Mouse (Mus musculus): ENCODE data around the gene Kantr. TPM values are rescaled to one million over a fixed set of nuclear protein-coding genes. Genes with fewer than 3 reads are reported as not detected.
"Not testable (repeated sequence)": the region's sequence is repeated elsewhere in the genome, so short reads cannot be mapped to it uniquely, and the experiment has no call there.

The Kantr gene
- total and polyA plus RNA-seq, 3 experiments, result 0.21 to 38.4 (median 2.1) TPM

DNA sequence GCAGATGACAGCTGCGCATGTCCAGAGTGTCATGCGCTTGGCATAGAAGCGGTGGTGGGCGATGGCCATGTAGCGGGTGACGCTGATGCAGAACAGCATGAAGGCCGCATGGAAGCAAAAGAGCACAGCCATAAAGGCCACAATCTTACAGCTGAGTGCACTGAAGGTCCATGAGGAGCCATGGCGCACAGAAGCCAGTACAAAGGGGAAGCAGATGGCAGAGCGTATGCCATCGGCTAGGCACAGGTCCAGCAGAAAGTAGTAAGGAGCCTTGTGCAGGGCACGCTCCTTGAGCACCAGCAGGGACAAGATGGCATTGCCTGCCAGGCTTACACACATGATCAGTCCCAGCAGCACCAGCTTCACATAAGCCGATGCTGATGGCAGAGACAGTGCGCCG lies 19.7 kb upstream of the Kantr start:
- no peak for ATAC-seq (ENCODE audit: extremely low read depth, insufficient number of reproducible peaks, low FRiP score, poor library complexity, severe bottlenecking)
- DNase-seq (ENCODE audit: low spot score), result no peak
- no peaks in the 10 kb centered on the region for H3K4me1 ChIP-seq (ENCODE audit: insufficient read depth, low read depth, low read length)
- TF ChIP-seq GATA2 (IDR thresholded peaks at IDR 0.05; ENCODE audit: borderline replicate concordance, low read depth, low read length) (no peak), POLR2AphosphoS5 (IDR thresholded peaks at IDR 0.05; ENCODE audit: insufficient replicate concordance, low read depth, low read length) (no peak), TAL1 (conservative IDR thresholded peaks at IDR 0.05; ENCODE audit: low read depth, low read length) (no peak), GATA1 (IDR thresholded peaks at IDR 0.05; ENCODE audit: borderline replicate concordance, low read length) (no peak), CTCF (IDR thresholded peaks at IDR 0.05; ENCODE audit: low read depth, low read length) (no peak)
- H3K9me3 ChIP-seq (replicated peaks), result no peaks in the 10 kb centered on the region
- peaks cover 9% of the 10 kb centered on the region; the same call in 1 of the 2 replicates for H3K27me3 ChIP-seq (ENCODE audit: insufficient read depth, low read length)
- no peaks in the 10 kb centered on the region for H3K36me3 ChIP-seq (replicated peaks)
- no peak overlapping the region for H3K4me3 ChIP-seq (ENCODE audit: low read depth, low read length)

DNA sequence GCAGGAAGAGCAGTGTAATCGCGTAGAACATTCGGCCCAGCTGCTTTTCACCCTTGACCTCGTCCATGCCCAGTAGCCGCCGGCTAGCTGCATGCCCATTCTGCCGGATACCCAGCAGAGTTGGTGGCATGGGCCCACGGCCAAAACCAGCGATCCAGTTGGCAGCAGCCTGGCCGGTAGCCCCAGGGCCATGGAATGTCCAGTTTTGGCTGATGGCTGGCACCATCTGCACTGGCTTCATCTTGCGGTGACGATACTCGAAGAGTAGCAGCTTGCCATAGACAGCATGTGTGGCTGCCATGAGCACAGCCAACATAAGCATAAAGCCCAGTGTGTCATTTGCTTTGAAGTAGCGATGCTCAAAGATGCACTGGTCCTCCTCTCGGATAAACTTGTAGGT lies 19.3 kb upstream of the Kantr start:
- H3K27me3 ChIP-seq (ENCODE audit: insufficient read depth, low read length), result peaks cover 9% of the 10 kb centered on the region; the same call in 1 of the 2 replicates
- TF ChIP-seq TAL1 (conservative IDR thresholded peaks at IDR 0.05; ENCODE audit: low read depth, low read length) (no peak), GATA1 (IDR thresholded peaks at IDR 0.05; ENCODE audit: borderline replicate concordance, low read length) (no peak), CTCF (IDR thresholded peaks at IDR 0.05; ENCODE audit: low read depth, low read length) (no peak), POLR2AphosphoS5 (IDR thresholded peaks at IDR 0.05; ENCODE audit: insufficient replicate concordance, low read depth, low read length) (no peak), GATA2 (IDR thresholded peaks at IDR 0.05; ENCODE audit: borderline replicate concordance, low read depth, low read length) (no peak)

DNA sequence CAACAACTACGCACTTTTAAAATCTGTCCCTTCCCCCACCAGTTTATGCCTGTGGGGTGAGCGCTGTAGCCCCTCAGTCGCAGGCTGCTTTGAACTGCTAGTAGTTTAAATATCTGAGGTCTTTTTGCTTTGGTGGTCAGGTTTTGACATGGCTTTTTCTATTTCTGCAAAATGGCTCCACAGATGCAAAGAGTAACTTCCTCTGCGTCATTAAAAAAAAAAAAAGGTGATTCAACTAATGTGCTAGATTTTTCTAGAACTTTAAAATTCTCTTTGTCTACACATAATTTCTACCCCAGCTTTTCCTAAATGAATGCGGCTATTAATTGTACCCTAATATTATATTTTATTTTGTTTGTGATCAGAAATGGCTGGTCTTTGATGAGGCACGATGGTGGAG lies 15.6 kb upstream of the Kantr start:
- Histone ChIP-seq H3K36me3 (replicated peaks) (peaks cover 25% of the 10 kb centered on the region), H3K9me3 (replicated peaks) (no peaks in the 10 kb centered on the region), H3K4me3 (ENCODE audit: low read depth, low read length) (peak overlapping the region; percentile 77), H3K27me3 (ENCODE audit: insufficient read depth, low read length) (peaks cover 9% of the 10 kb centered on the region; the same call in 1 of the 2 replicates), H3K4me1 (ENCODE audit: insufficient read depth, low read depth, low read length) (peaks cover 5% of the 10 kb centered on the region; the same call in 1 of the 2 replicates)
- DNase-seq (ENCODE audit: low spot score), result no peak
- no peak for ATAC-seq (ENCODE audit: extremely low read depth, insufficient number of reproducible peaks, low FRiP score, poor library complexity, severe bottlenecking)
- TF ChIP-seq CTCF (IDR thresholded peaks at IDR 0.05; ENCODE audit: low read depth, low read length) (no peak), POLR2AphosphoS5 (IDR thresholded peaks at IDR 0.05; ENCODE audit: insufficient replicate concordance, low read depth, low read length) (no peak), GATA2 (IDR thresholded peaks at IDR 0.05; ENCODE audit: borderline replicate concordance, low read depth, low read length) (no peak), TAL1 (conservative IDR thresholded peaks at IDR 0.05; ENCODE audit: low read depth, low read length) (no peak), GATA1 (IDR thresholded peaks at IDR 0.05; ENCODE audit: borderline replicate concordance, low read length) (no peak)

More for the DNA sequence above, 19.3 kb upstream of the Kantr start:
- Histone ChIP-seq H3K4me1 (ENCODE audit: insufficient read depth, low read depth, low read length) (0 out of 2 replicates have a peak, but pooled peaks cover under 1% of the 10 kb centered on the region), H3K9me3 (replicated peaks) (no peaks in the 10 kb centered on the region), H3K4me3 (ENCODE audit: low read depth, low read length) (no peak overlapping the region), H3K36me3 (replicated peaks) (no peaks in the 10 kb centered on the region)
- ATAC-seq (ENCODE audit: extremely low read depth, insufficient number of reproducible peaks, low FRiP score, poor library complexity, severe bottlenecking), result no peak
- DNase-seq (ENCODE audit: low spot score), result no peak

DNA sequence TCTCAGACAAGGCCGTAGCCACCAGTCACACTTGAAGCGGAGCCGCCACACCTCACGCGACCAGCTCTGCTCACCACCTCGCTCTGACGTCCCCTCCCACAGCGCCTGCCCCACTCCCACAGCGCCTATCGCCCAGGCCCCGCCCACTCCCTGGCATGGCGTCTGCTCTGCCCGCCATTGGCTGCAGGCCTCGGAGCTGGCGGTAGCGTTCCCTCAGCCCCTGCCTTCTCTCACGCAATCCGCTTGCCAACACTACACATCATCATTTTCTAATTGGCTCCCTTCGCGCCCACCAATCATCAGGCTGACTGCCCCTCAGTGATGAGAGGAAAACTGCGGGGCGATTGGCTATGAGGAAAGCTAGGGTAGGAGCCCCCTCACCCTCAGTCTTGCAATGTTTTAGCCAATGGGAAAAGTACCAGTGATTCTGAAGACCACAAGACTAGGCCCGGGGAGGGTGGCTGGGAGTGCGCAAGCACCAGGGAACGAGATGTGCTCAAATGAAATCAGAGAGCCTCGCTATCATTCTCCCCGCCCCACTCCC lies 15.1 kb upstream of the Kantr start, which contains the start of gene Tspyl2:
Gene Tspyl2 (minus strand): TSS at position 68 of the 544 bp plus-strand sequence.
- Histone ChIP-seq H3K27me3 (ENCODE audit: insufficient read depth, low read length) (peaks cover 9% of the 10 kb centered on the region; the same call in 1 of the 2 replicates), H3K4me1 (ENCODE audit: insufficient read depth, low read depth, low read length) (peaks cover 5% of the 10 kb centered on the region; the same call in 1 of the 2 replicates), H3K36me3 (replicated peaks) (peaks cover 30% of the 10 kb centered on the region), H3K9me3 (replicated peaks) (no peaks in the 10 kb centered on the region), H3K4me3 (ENCODE audit: low read depth, low read length) (peak within 1 kb of the TSS; percentile 77)
- TF ChIP-seq GATA2 (IDR thresholded peaks at IDR 0.05; ENCODE audit: borderline replicate concordance, low read depth, low read length) (no peak), TAL1 (conservative IDR thresholded peaks at IDR 0.05; ENCODE audit: low read depth, low read length) (no peak), POLR2AphosphoS5 (IDR thresholded peaks at IDR 0.05; ENCODE audit: insufficient replicate concordance, low read depth, low read length) (no peak), GATA1 (IDR thresholded peaks at IDR 0.05; ENCODE audit: borderline replicate concordance, low read length) (no peak), CTCF (IDR thresholded peaks at IDR 0.05; ENCODE audit: low read depth, low read length) (no peak)
- ATAC-seq (ENCODE audit: extremely low read depth, insufficient number of reproducible peaks, low FRiP score, poor library complexity, severe bottlenecking), result peak; percentile 96
- DNase-seq (ENCODE audit: low spot score), result peak; percentile 90

DNA sequence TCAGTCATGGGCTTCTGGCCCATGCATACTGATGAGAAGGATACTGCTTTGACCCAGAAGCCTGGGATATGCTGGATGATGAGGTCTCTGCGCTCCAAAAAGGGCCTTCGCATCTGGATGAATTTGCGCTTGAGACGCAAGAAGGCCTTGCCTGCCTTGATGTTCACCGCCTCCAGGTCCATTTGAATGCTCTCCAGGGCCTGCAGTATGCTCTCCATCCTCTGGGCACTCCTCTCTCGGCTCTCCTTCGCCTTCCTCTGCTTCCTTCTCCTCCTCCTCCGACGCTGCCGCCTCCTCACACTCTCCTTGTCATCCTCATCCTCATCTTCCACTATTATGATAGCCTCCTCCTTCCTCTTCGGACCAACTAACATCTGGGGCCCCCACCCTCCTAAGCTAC lies 14.2 kb upstream of the Kantr start:
- Histone ChIP-seq H3K9me3 (replicated peaks) (no peaks in the 10 kb centered on the region), H3K4me3 (ENCODE audit: low read depth, low read length) (peak overlapping the region; percentile 77), H3K4me1 (ENCODE audit: insufficient read depth, low read depth, low read length) (peaks cover 5% of the 10 kb centered on the region; the same call in 1 of the 2 replicates), H3K27me3 (ENCODE audit: insufficient read depth, low read length) (peaks cover 3% of the 10 kb centered on the region; the same call in 1 of the 2 replicates), H3K36me3 (replicated peaks) (peaks cover 37% of the 10 kb centered on the region)
- no peak for TF ChIP-seq POLR2AphosphoS5 (IDR thresholded peaks at IDR 0.05; ENCODE audit: insufficient replicate concordance, low read depth, low read length)
- TF ChIP-seq GATA2 (IDR thresholded peaks at IDR 0.05; ENCODE audit: borderline replicate concordance, low read depth, low read length), result no peak
- TF ChIP-seq GATA1 (IDR thresholded peaks at IDR 0.05; ENCODE audit: borderline replicate concordance, low read length), result no peak
- no peak for TF ChIP-seq TAL1 (conservative IDR thresholded peaks at IDR 0.05; ENCODE audit: low read depth, low read length)
- no peak for ATAC-seq (ENCODE audit: extremely low read depth, insufficient number of reproducible peaks, low FRiP score, poor library complexity, severe bottlenecking)
- DNase-seq (ENCODE audit: low spot score), result no peak

DNA sequence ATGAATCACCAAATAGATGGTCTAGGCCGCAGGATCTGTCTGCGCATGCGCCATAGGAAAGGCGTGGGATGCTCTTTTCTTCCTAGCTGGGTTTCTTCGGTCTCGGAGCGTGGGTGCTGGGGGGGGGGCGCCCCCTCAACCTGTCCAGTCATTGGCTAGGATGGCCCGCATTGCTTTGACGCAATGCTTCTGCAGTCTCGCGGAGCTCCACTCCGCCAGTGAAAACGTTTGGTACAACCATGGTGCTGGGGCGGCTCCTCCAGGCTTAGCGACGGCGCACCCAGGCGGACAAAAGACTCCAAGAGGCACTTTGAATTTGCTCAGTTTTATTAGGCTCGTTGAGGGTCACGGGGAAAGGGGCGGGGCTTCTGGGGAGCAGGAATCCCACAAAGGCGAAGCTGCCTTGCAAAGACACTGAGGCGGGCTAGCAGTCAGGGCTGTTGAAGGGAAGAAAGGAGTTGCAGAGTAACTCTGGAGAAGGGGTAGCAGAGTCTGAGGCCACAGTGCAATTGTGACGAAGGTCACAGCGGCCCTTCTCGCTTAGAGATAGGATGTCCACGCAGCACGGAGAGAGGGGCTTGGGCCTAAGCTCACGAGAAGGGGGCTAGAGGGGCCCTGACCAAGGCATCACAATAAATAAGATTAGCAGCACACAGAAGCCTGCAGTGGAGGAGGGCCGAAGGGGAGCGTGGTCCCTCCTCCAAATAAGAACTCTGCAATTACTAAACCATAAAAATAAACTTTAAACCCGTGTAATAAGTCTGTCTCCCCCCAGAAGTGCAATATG lies 9.4 kb upstream of the Kantr start:
- H3K9me3 ChIP-seq (replicated peaks), result no peaks in the 10 kb centered on the region

DNA sequence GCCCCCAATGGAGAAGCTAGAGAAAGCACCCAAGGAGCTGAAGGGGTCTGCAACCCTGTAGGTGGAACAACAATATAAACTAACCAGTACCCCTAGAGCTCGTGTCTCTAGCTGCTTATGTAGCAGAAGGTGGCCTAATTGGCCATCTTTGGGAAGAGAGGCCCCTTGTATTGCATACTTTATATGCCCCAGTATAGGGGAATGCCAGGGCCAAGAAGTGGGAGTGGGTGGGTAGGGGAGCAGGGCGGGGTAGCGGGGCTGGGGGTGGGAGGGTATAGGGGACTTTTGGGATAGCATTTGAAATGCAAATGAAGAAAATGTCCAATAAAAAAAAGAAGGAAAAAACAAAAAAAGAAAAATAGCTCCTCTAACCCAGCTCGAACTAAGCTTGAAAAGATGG lies 8.8 kb upstream of the Kantr start:
- ATAC-seq (ENCODE audit: extremely low read depth, insufficient number of reproducible peaks, low FRiP score, poor library complexity, severe bottlenecking); H3K4me1 ChIP-seq (ENCODE audit: insufficient read depth, low read depth, low read length); H3K4me3 ChIP-seq (ENCODE audit: low read depth, low read length); H3K9me3 ChIP-seq (replicated peaks); DNase-seq (ENCODE audit: low spot score); H3K27me3 ChIP-seq (ENCODE audit: insufficient read depth, low read length): not testable (repeated sequence)
- peaks cover 38% of the 10 kb centered on the region for H3K36me3 ChIP-seq (replicated peaks)

More for the DNA sequence above, 9.4 kb upstream of the Kantr start:
- TF ChIP-seq TAL1 (conservative IDR thresholded peaks at IDR 0.05; ENCODE audit: low read depth, low read length), result no peak
- no peak for TF ChIP-seq CTCF (IDR thresholded peaks at IDR 0.05; ENCODE audit: low read depth, low read length)
- no peak for TF ChIP-seq GATA1 (IDR thresholded peaks at IDR 0.05; ENCODE audit: borderline replicate concordance, low read length)
- TF ChIP-seq GATA2 (IDR thresholded peaks at IDR 0.05; ENCODE audit: borderline replicate concordance, low read depth, low read length), result no peak
- TF ChIP-seq POLR2AphosphoS5 (IDR thresholded peaks at IDR 0.05; ENCODE audit: insufficient replicate concordance, low read depth, low read length), result no peak
- H3K27me3 ChIP-seq (ENCODE audit: insufficient read depth, low read length), result no peaks in the 10 kb centered on the region
- DNase-seq (ENCODE audit: low spot score), result no peak
- peaks cover 5% of the 10 kb centered on the region; the same call in 1 of the 2 replicates for H3K4me1 ChIP-seq (ENCODE audit: insufficient read depth, low read depth, low read length)
- no peak for ATAC-seq (ENCODE audit: extremely low read depth, insufficient number of reproducible peaks, low FRiP score, poor library complexity, severe bottlenecking)
- H3K4me3 ChIP-seq (ENCODE audit: low read depth, low read length), result no peak overlapping the region
- H3K36me3 ChIP-seq (replicated peaks), result peaks cover 38% of the 10 kb centered on the region

DNA sequence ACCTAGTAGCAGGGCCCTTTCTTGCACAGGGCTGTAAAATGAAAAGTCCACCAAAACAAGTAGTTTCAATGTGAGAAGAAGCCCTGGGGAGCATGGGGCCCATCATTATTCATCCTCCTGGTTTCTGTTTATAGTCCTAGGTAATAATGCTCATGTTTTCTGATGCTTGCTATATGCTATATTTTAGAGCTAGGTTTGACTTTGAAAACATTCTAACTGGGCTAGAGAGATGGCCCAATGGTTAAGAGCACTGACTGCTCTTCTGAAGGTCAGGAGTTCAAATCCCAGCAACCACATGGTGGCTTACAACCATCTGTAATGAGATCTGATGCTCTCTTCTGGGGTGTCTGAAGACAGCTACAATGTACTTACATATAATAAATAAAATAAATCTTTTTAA lies 2.1 kb upstream of the Kantr start:
- H3K36me3 ChIP-seq (replicated peaks); ATAC-seq (ENCODE audit: extremely low read depth, insufficient number of reproducible peaks, low FRiP score, poor library complexity, severe bottlenecking); H3K4me3 ChIP-seq (ENCODE audit: low read depth, low read length); H3K27me3 ChIP-seq (ENCODE audit: insufficient read depth, low read length); H3K4me1 ChIP-seq (ENCODE audit: insufficient read depth, low read depth, low read length); DNase-seq (ENCODE audit: low spot score); H3K9me3 ChIP-seq (replicated peaks): not testable (repeated sequence)

Data from G1E (cell line).